ENCODE assay signal across 25 mouse cellular contexts in genomic region chr10:20867076-20867475, GRCm38 (mm10).
"Had no signal": no experiment of that assay in that cellular context is flagged by ENCODE, and none has a peak within 500 bp of the region (broad histone marks: within the 10 kb centered on the region; RNA-seq: fewer than 3 reads in every experiment).

No protein-coding gene starts in this region.

- ATAC-seq: forebrain, postnatal 0 days; hindbrain, embryonic 16.5 days; inflammation-experienced regulatory T-cells, adult 6 months; intestine, embryonic 15.5 days; intestine, postnatal 0 days had no signal

- H3K9me3 ChIP-seq: heart, embryonic 10.5 days; heart, embryonic 12.5 days; hindbrain, embryonic 10.5 days; hindbrain, embryonic 12.5 days; intestine, embryonic 15.5 days; limb, embryonic 10.5 days; limb, embryonic 12.5 days had no signal

- DNase-seq: forebrain, postnatal 0 days; gastrocnemius, postnatal 14 days; heart, adult 18-20 months; heart, postnatal 10 days; heart, postnatal 4 days; kidney, adult 18-20 months; kidney, adult 8-10 months; kidney, postnatal 10 days; kidney, postnatal 25 days; kidney, postnatal 4 days; layer of hippocampus, adult 9-11 months; layer of hippocampus, postnatal 36 days had no signal

- H3K27me3 ChIP-seq: heart, embryonic 12.5 days; hindbrain, embryonic 12.5 days; intestine, embryonic 15.5 days; limb, embryonic 12.5 days had no signal

- H3K4me3 ChIP-seq: heart, embryonic 10.5 days; heart, embryonic 12.5 days; hindbrain, embryonic 10.5 days; hindbrain, embryonic 12.5 days; intestine, embryonic 15.5 days; layer of hippocampus, adult 2 months; left cerebral cortex, adult 2 months; limb, embryonic 10.5 days; limb, embryonic 12.5 days had no signal

- H3K4me2 ChIP-seq: heart, embryonic 12.5 days; hindbrain, embryonic 12.5 days; hindbrain, embryonic 14.5 days; intestine, embryonic 15.5 days; limb, embryonic 12.5 days had no signal

- H3K27ac ChIP-seq: heart, embryonic 10.5 days; hindbrain, embryonic 10.5 days; hindbrain, embryonic 12.5 days; hindbrain, embryonic 14.5 days; intestine, embryonic 15.5 days; layer of hippocampus, adult 2 months; left cerebral cortex, adult 2 months; limb, embryonic 10.5 days; limb, embryonic 12.5 days had no signal

- H3K36me3 ChIP-seq: heart, embryonic 10.5 days; heart, embryonic 12.5 days; hindbrain, embryonic 10.5 days; hindbrain, embryonic 12.5 days; intestine, embryonic 15.5 days; limb, embryonic 10.5 days; limb, embryonic 12.5 days had no signal

- H3K4me1 ChIP-seq: heart, embryonic 10.5 days; heart, embryonic 12.5 days; hindbrain, embryonic 10.5 days; hindbrain, embryonic 12.5 days; intestine, embryonic 15.5 days; limb, embryonic 10.5 days; limb, embryonic 12.5 days had no signal

- H3K9ac ChIP-seq: forebrain, postnatal 0 days; heart, embryonic 12.5 days; hindbrain, embryonic 12.5 days; hindbrain, embryonic 14.5 days; intestine, embryonic 15.5 days; limb, embryonic 12.5 days had no signal
